Mouse (Mus musculus) A20 (cell line): ENCODE data around the gene Ifnlr1.
A peak's percentile ranks its signal among the peaks of the same experiment; 100 is the strongest.

Experiments
- DNase-seq: peaks from one replicate; pipeline ENCODE4 v3.0.0-alpha.2; 2011; ENCODE audit warnings: low read depth, low spot score

The Ifnlr1 gene

DNA sequence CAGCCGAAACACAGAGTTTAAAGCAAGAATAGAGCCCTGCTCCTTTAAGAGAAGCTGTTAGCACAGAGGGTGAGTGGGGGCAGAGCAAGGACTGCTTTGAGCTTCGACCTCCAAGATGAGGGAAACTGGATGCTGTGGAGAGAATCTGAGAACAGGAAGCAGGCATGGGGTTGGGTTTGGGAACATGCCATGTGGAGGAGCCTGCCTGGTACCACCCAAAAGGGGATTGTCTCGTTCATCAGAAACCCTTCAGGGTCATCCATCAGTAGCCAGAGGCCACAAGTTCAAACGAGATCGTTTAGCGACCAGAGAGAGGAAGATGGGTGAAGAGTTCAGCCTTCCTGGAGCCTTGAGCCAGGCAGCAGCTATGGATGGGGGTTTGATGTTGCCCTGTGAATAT lies 57.4 kb downstream of the Ifnlr1 start:
- no peak for DNase-seq

GRCm38 (mm10) chr4:135744726-135745448 lies 58.8 kb downstream of the Ifnlr1 start:
- DNase-seq: no peak

- DNase-seq: no peak
Measured at GRCm38 (mm10) chr4:135745613-135746012, 59.5 kb downstream of the Ifnlr1 start.

GRCm38 (mm10) chr4:135750896-135751295 lies 64.8 kb downstream of the Ifnlr1 start:
- peak; percentile 14 for DNase-seq

GRCm38 (mm10) chr4:135752106-135752778 lies 66.2 kb downstream of the Ifnlr1 start:
- DNase-seq: no peak

- no peak for DNase-seq
Measured at GRCm38 (mm10) chr4:135752779-135753164, 66.7 kb downstream of the Ifnlr1 start.
